Mouse (Mus musculus): ENCODE measurements at regions not wholly inside any gene's neighbourhood (a gene's known extent, or its start where the extent isn't known, plus 50 kb on each side); places are given as distances from the start of the nearest gene placed in this dataset.
A peak's percentile ranks its signal among the peaks of the same experiment; 100 is the strongest.

DNA sequence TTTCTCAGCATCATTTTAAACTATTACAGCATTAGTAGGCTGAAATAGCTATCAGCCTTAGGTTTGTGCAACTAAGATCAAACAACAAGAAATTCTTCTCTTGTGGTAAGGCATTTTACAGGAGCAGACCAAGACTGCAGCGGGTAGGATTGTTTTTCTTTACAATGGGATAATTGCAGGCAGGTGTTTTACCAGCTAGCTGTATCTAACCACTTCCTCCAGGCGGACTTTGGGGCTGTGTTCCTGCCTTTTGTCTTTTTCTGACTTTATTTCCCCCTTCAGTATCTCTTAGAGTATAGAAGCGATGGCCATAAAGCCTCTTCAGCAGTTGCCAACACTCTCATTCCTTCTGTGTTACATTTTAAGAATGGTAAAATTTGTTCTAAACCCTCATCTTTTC lies 84.8 kb upstream of the Hs6st1 start:
- Histone ChIP-seq H3K27ac (ENCODE audit: insufficient read depth, low read depth, low read length, poor library complexity, severe bottlenecking) (no peak overlapping the region), H3K9me3 (ENCODE audit: control insufficient read depth, insufficient read depth, low read depth, low read length) (no peaks in the 10 kb centered on the region), H3K4me1 (ENCODE audit: control insufficient read depth in 2 of 2, insufficient read depth in 2 of 2, low read length in 2 of 2, poor library complexity in 1 of 2) (peaks cover 9 to 13% of the 10 kb centered on the region in 2 experiments; a peak in 2 of 4 replicates), H3K9ac (ENCODE audit: insufficient read depth, low read depth, low read length, poor library complexity, severe bottlenecking) (no peak overlapping the region), H3K4me3 (ENCODE audit: insufficient read depth in 1 of 2, low read depth in 1 of 2, low read length in 2 of 2, poor library complexity in 1 of 2, severe bottlenecking in 1 of 2) (no peak overlapping the region), H3K36me3 (ENCODE audit: control insufficient read depth, insufficient read depth, low read length, poor library complexity, severe bottlenecking) (no peaks in the 10 kb centered on the region)
- no peak for TF ChIP-seq HCFC1 (IDR thresholded peaks at IDR 0.05; ENCODE audit: borderline replicate concordance, insufficient read depth, low read length)
- TF ChIP-seq MAFK (IDR thresholded peaks at IDR 0.05; ENCODE audit: insufficient read depth, low read depth, low read length), result no peak
- no peak for TF ChIP-seq ZC3H11A (IDR thresholded peaks at IDR 0.05; ENCODE audit: borderline replicate concordance, low read depth, low read length)
- no peak for TF ChIP-seq CHD2 (IDR thresholded peaks at IDR 0.05; ENCODE audit: low read depth, low read length)
- no peak for TF ChIP-seq ZNF384 (IDR thresholded peaks at IDR 0.05; ENCODE audit: low read depth, low read length)
- in situ Hi-C loops (cut with MboI; ENCODE audit: low sequenced_read_pairs in 2 of 2, unreplicated experiment in 2 of 2), result no loop called here
- DNase-seq (ENCODE audit: low read depth, low spot score), result no peak

DNA sequence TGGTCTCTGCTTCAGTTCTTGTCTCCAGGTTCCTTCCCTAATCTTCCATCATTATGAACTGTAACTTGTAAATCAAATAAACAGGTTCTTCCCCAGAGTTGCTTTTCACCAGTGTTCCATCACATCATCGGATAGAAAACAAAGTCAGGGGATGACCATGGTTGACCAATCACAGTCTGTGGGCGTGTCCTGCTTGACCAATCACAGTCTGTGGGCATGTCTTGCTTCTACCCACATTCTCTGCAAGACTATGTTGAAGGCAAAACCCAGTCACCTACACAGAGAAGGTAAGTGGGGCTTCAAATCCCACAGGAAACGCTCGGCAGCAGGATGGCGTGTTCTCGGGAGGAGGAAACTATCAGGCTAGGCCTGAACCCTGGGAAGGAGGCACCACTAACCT lies 82.9 kb upstream of the Hs6st1 start:
- in situ Hi-C loops (cut with MboI; ENCODE audit: low sequenced_read_pairs in 2 of 2, unreplicated experiment in 2 of 2), result no loop called here
- H3K9me3 ChIP-seq (ENCODE audit: control insufficient read depth, insufficient read depth, low read depth, low read length), result no peaks in the 10 kb centered on the region
- DNase-seq (ENCODE audit: low read depth, low spot score), result no peak
- H3K36me3 ChIP-seq (ENCODE audit: control insufficient read depth, insufficient read depth, low read length, poor library complexity, severe bottlenecking), result no peaks in the 10 kb centered on the region
- TF ChIP-seq CHD2 (IDR thresholded peaks at IDR 0.05; ENCODE audit: low read depth, low read length), result peak; percentile 78
- no peak for TF ChIP-seq ZC3H11A (IDR thresholded peaks at IDR 0.05; ENCODE audit: borderline replicate concordance, low read depth, low read length)
- H3K4me1 ChIP-seq (ENCODE audit: control insufficient read depth in 2 of 2, insufficient read depth in 2 of 2, low read length in 2 of 2, poor library complexity in 1 of 2), result peaks cover 0 to 7% of the 10 kb centered on the region in 2 experiments; a peak in 2 of 4 replicates
- H3K27ac ChIP-seq (ENCODE audit: insufficient read depth, low read depth, low read length, poor library complexity, severe bottlenecking), result no peak overlapping the region
- no peak overlapping the region for H3K9ac ChIP-seq (ENCODE audit: insufficient read depth, low read depth, low read length, poor library complexity, severe bottlenecking)
- H3K4me3 ChIP-seq (ENCODE audit: insufficient read depth in 1 of 2, low read depth in 1 of 2, low read length in 2 of 2, poor library complexity in 1 of 2, severe bottlenecking in 1 of 2), result no peak overlapping the region

DNA sequence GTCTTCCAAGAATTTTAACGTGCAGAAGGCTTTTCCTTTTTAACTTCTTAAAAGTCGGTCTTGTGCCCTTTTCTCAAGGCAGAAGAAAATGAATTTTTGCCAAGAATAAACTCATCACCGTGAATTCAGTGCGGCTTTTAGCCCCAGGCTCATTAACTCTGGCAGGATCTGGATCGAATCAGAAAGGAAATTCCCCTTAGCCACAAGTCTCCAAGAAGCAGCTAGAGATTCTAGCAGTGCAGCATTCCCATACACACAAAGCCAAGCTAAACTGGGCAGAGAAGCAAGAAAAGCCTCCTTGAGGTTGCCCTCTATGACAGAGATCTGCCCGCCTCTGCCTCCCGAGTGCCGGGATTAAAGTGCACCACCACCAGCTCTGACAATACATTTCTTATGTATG lies 81.5 kb upstream of the Hs6st1 start:
- Histone ChIP-seq H3K36me3 (ENCODE audit: control insufficient read depth, insufficient read depth, low read length, poor library complexity, severe bottlenecking) (no peaks in the 10 kb centered on the region), H3K4me3 (ENCODE audit: insufficient read depth in 1 of 2, low read depth in 1 of 2, low read length in 2 of 2, poor library complexity in 1 of 2, severe bottlenecking in 1 of 2) (no peak overlapping the region), H3K9me3 (ENCODE audit: control insufficient read depth, insufficient read depth, low read depth, low read length) (no peaks in the 10 kb centered on the region), H3K9ac (ENCODE audit: insufficient read depth, low read depth, low read length, poor library complexity, severe bottlenecking) (no peak overlapping the region), H3K27ac (ENCODE audit: insufficient read depth, low read depth, low read length, poor library complexity, severe bottlenecking) (no peak overlapping the region), H3K4me1 (ENCODE audit: control insufficient read depth in 2 of 2, insufficient read depth in 2 of 2, low read length in 2 of 2, poor library complexity in 1 of 2) (peaks cover 0 to 7% of the 10 kb centered on the region in 2 experiments; a peak in 2 of 4 replicates)
- DNase-seq (ENCODE audit: low read depth, low spot score), result no peak
- in situ Hi-C loops (cut with MboI; ENCODE audit: low sequenced_read_pairs in 2 of 2, unreplicated experiment in 2 of 2), result no loop called here
- TF ChIP-seq ZC3H11A (IDR thresholded peaks at IDR 0.05; ENCODE audit: borderline replicate concordance, low read depth, low read length) (no peak), CHD2 (IDR thresholded peaks at IDR 0.05; ENCODE audit: low read depth, low read length) (no peak), ZNF384 (IDR thresholded peaks at IDR 0.05; ENCODE audit: low read depth, low read length) (no peak), HCFC1 (IDR thresholded peaks at IDR 0.05; ENCODE audit: borderline replicate concordance, insufficient read depth, low read length) (no peak)

DNA sequence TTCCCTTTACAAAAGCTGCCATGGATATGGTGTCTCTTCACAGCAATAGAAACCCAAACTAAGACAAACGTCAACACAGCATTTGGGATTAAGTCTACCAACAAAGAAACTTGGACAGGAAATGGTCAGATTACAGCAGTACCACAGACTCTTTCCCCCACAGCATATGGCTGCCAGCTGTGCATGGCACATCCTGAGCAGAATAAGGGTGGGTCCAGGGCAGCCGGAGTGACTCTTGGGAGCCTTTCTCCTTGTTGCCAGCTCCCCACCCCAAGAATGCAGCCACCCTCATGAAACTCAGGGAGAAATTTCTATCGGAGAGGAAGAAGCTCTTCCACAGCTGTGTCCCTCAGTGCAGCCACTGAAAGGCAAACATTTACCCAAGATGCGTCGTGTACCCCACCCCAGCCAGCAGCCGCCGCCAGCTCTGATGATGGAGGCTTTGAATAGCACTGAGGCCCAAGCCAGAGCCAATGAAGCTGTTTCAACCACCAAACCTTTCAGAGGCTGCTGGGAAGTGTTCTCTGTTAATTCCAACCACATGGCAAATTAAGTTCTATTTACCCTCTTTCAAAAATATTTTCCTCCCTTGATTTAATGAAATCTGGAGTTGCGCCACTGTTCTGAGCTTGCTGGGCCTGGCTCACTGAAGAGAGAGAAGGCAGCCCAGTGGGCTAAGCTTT lies 75.8 kb upstream of the Hs6st1 start:
- H3K4me1 ChIP-seq (ENCODE audit: control insufficient read depth in 2 of 2, insufficient read depth in 2 of 2, low read length in 2 of 2, poor library complexity in 1 of 2), result no peaks in the 10 kb centered on the region
- no peaks in the 10 kb centered on the region for H3K9me3 ChIP-seq (ENCODE audit: control insufficient read depth, insufficient read depth, low read depth, low read length)
- H3K36me3 ChIP-seq (ENCODE audit: control insufficient read depth, insufficient read depth, low read length, poor library complexity, severe bottlenecking), result no peaks in the 10 kb centered on the region
- no peak overlapping the region for H3K4me3 ChIP-seq (ENCODE audit: insufficient read depth in 1 of 2, low read depth in 1 of 2, low read length in 2 of 2, poor library complexity in 1 of 2, severe bottlenecking in 1 of 2)
- no peak overlapping the region for H3K27ac ChIP-seq (ENCODE audit: insufficient read depth, low read depth, low read length, poor library complexity, severe bottlenecking)
- in situ Hi-C loops (cut with MboI; ENCODE audit: low sequenced_read_pairs in 2 of 2, unreplicated experiment in 2 of 2), result no loop called here
- H3K9ac ChIP-seq (ENCODE audit: insufficient read depth, low read depth, low read length, poor library complexity, severe bottlenecking), result no peak overlapping the region
- TF ChIP-seq MAFK (IDR thresholded peaks at IDR 0.05; ENCODE audit: insufficient read depth, low read depth, low read length) (no peak), HCFC1 (IDR thresholded peaks at IDR 0.05; ENCODE audit: borderline replicate concordance, insufficient read depth, low read length) (no peak), ZC3H11A (IDR thresholded peaks at IDR 0.05; ENCODE audit: borderline replicate concordance, low read depth, low read length) (no peak), ZNF384 (IDR thresholded peaks at IDR 0.05; ENCODE audit: low read depth, low read length) (no peak), CHD2 (IDR thresholded peaks at IDR 0.05; ENCODE audit: low read depth, low read length) (no peak)
- no peak for DNase-seq (ENCODE audit: low read depth, low spot score)

DNA sequence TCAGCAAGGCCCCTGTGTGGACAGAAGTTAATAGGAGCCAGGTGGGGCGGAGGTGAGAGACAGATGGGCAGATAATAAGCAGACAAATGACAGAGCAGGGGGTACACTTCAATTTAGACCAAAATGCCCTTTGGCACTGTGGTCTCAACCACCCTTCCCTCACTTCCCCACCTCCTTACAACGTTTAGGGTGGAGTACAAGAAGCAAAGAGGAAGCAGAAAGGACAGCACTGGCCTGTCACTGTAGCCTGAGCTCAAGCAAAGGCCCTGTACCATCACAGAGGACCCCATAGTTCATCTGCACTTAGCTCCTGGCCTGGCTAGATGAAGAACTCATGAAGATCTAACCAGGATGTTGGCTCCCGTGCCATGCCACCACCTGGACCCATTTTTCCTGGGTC lies 75.3 kb upstream of the Hs6st1 start:
- DNase-seq (ENCODE audit: low read depth, low spot score), result no peak
- Histone ChIP-seq H3K4me1 (ENCODE audit: control insufficient read depth in 2 of 2, insufficient read depth in 2 of 2, low read length in 2 of 2, poor library complexity in 1 of 2) (no peaks in the 10 kb centered on the region), H3K36me3 (ENCODE audit: control insufficient read depth, insufficient read depth, low read length, poor library complexity, severe bottlenecking) (no peaks in the 10 kb centered on the region), H3K9ac (ENCODE audit: insufficient read depth, low read depth, low read length, poor library complexity, severe bottlenecking) (no peak overlapping the region), H3K9me3 (ENCODE audit: control insufficient read depth, insufficient read depth, low read depth, low read length) (no peaks in the 10 kb centered on the region), H3K27ac (ENCODE audit: insufficient read depth, low read depth, low read length, poor library complexity, severe bottlenecking) (no peak overlapping the region), H3K4me3 (ENCODE audit: insufficient read depth in 1 of 2, low read depth in 1 of 2, low read length in 2 of 2, poor library complexity in 1 of 2, severe bottlenecking in 1 of 2) (no peak overlapping the region)
- TF ChIP-seq CHD2 (IDR thresholded peaks at IDR 0.05; ENCODE audit: low read depth, low read length), result no peak
- TF ChIP-seq ZNF384 (IDR thresholded peaks at IDR 0.05; ENCODE audit: low read depth, low read length), result no peak
- TF ChIP-seq HCFC1 (IDR thresholded peaks at IDR 0.05; ENCODE audit: borderline replicate concordance, insufficient read depth, low read length), result no peak
- no peak for TF ChIP-seq ZC3H11A (IDR thresholded peaks at IDR 0.05; ENCODE audit: borderline replicate concordance, low read depth, low read length)
- no peak for TF ChIP-seq MAFK (IDR thresholded peaks at IDR 0.05; ENCODE audit: insufficient read depth, low read depth, low read length)
- in situ Hi-C loops (cut with MboI; ENCODE audit: low sequenced_read_pairs in 2 of 2, unreplicated experiment in 2 of 2), result no loop called here
